Mouse (Mus musculus) heart, adult 2 months (tissue): ENCODE measurements at regions not wholly inside any gene's neighbourhood (a gene's known extent, or its start where the extent isn't known, plus 50 kb on each side); places are given as distances from the start of the nearest gene placed in this dataset.

Experiments
- DNase-seq, 2 experiments: peaks; one replicate each; pipeline ENCODE4 v3.0.0; 2021
- H3K27ac ChIP-seq: fragments of 200-600 bp; 2 replicates; pipeline ENCODE4 v1.8.1; 2022
- H3K27me3 ChIP-seq: fragments of 200-500 bp; 2 replicates; pipeline ENCODE4 v1.6.1; 2012; ENCODE audit warnings: mild to moderate bottlenecking, low read length, inconsistent platforms, mixed read lengths; ENCODE audit not compliant: control insufficient read depth, insufficient read depth
- H3K36me3 ChIP-seq: fragments of 200-500 bp; 2 replicates; pipeline ENCODE4 v1.6.1; 2012; ENCODE audit warnings: low read length, inconsistent platforms; ENCODE audit not compliant: control insufficient read depth, insufficient read depth
- H3K4me1 ChIP-seq: fragments of 200-500 bp; 2 replicates; pipeline ENCODE4 v1.6.1; 2011; ENCODE audit warnings: low read length; ENCODE audit not compliant: control insufficient read depth, insufficient read depth
- H3K4me3 ChIP-seq: fragments of 200-600 bp; 2 replicates; pipeline ENCODE4 v1.8.1; 2022
- H3K79me2 ChIP-seq: fragments of 200-500 bp; replicated peaks from 2 replicates; pipeline ENCODE4 v1.6.1; 2012; ENCODE audit warnings: mild to moderate bottlenecking, inconsistent platforms, low read length, moderate library complexity, mixed read lengths; ENCODE audit not compliant: control insufficient read depth, insufficient read depth
- H3K9ac ChIP-seq: fragments of 200-500 bp; 2 replicates; pipeline ENCODE4 v1.6.1; 2012; ENCODE audit warnings: low read depth, mild to moderate bottlenecking, control low read depth, inconsistent platforms, low read length, mixed read lengths
- CTCF ChIP-seq: fragments of 200-600 bp; IDR thresholded peaks from 2 replicates; pipeline ENCODE4 v1.8.1; 2022; ENCODE audit warnings: antibody characterized with exemption, mild to moderate bottlenecking, moderate library complexity
- EP300 ChIP-seq: fragments of 200-500 bp; IDR thresholded peaks from 2 replicates; pipeline ENCODE4 v1.6.1; 2011; ENCODE audit warnings: low read depth, low read length, control low read depth; ENCODE audit not compliant: insufficient read depth
- POLR2A ChIP-seq: fragments of 200-500 bp; IDR thresholded peaks from 2 replicates; pipeline ENCODE4 v1.6.1; 2011; ENCODE audit warnings: mild to moderate bottlenecking, low read depth, low read length, control low read depth; ENCODE audit not compliant: insufficient read depth
- WGBS: fragments of 180-500 bp; shearing (Covaris S2); methylation state at CpG from one replicate; pipeline ENCODE4 v1.1.7; 2018; 5-methylcytosine and 5-hydroxymethylcytosine counted together
- intact Hi-C: fragments of 180-260 bp; cut with DNase I; formaldehyde crosslinking; loops from one replicate; pipeline ENCODE4 v1.15.1; 2025

GRCm38 (mm10) chr11:111350028-111350427 is 284.1 kb downstream of the Kcnj2 start:
- WGBS, result 70% methylated on average over 4 of the region's 4 CpGs
- no peak overlapping the region for H3K9ac ChIP-seq
- H3K36me3 ChIP-seq, result no peaks in the 10 kb centered on the region
- intact Hi-C loops, result no loop called here
- H3K4me1 ChIP-seq, result no peaks in the 10 kb centered on the region
- TF ChIP-seq POLR2A, result no peak
- no peak for TF ChIP-seq CTCF
- TF ChIP-seq EP300, result no peak
- H3K79me2 ChIP-seq, result no peaks in the 10 kb centered on the region
- H3K27ac ChIP-seq, result no peak overlapping the region
- no peak for DNase-seq
- H3K4me3 ChIP-seq, result no peak overlapping the region
- no peaks in the 10 kb centered on the region for H3K27me3 ChIP-seq

GRCm38 (mm10) chr11:111363363-111363762 is 297.4 kb downstream of the Kcnj2 start:
- H3K27me3 ChIP-seq, result no peaks in the 10 kb centered on the region
- TF ChIP-seq EP300, result no peak
- TF ChIP-seq CTCF, result no peak
- TF ChIP-seq POLR2A, result no peak
- H3K27ac ChIP-seq, result no peak overlapping the region
- DNase-seq, result no peak
- intact Hi-C loops, result no loop called here
- H3K9ac ChIP-seq, result no peak overlapping the region
- WGBS, result 85% methylated on average over 1 of the region's 1 CpGs
- H3K36me3 ChIP-seq, result no peaks in the 10 kb centered on the region
- no peak overlapping the region for H3K4me3 ChIP-seq
- H3K4me1 ChIP-seq, result no peaks in the 10 kb centered on the region
- H3K79me2 ChIP-seq, result no peaks in the 10 kb centered on the region

GRCm38 (mm10) chr11:111377165-111377564 is 311.2 kb downstream of the Kcnj2 start:
- H3K9ac ChIP-seq, result no peak overlapping the region
- whole genome bisulfite sequencing, result 29% methylated on average over 4 of the region's 4 CpGs
- TF ChIP-seq POLR2A (no peak), EP300 (no peak), CTCF (no peak)
- no peak overlapping the region for H3K4me3 ChIP-seq
- H3K4me1 ChIP-seq, result no peaks in the 10 kb centered on the region; the same call in 1 of the 2 replicates
- no peak overlapping the region for H3K27ac ChIP-seq
- no peaks in the 10 kb centered on the region for H3K27me3 ChIP-seq
- no peak for DNase-seq
- intact Hi-C loops, result no loop called here
- H3K79me2 ChIP-seq, result no peaks in the 10 kb centered on the region
- H3K36me3 ChIP-seq, result no peaks in the 10 kb centered on the region

GRCm38 (mm10) chr11:111379842-111380241 is 313.9 kb downstream of the Kcnj2 start:
- no peaks in the 10 kb centered on the region for H3K27me3 ChIP-seq
- H3K36me3 ChIP-seq, result no peaks in the 10 kb centered on the region
- intact Hi-C loops, result no loop called here
- TF ChIP-seq EP300, result no peak
- TF ChIP-seq POLR2A, result no peak
- TF ChIP-seq CTCF, result no peak
- H3K79me2 ChIP-seq, result no peaks in the 10 kb centered on the region
- 54% methylated on average over 3 of the region's 3 CpGs for WGBS
- no peak overlapping the region for H3K9ac ChIP-seq
- H3K4me1 ChIP-seq, result no peaks in the 10 kb centered on the region; the same call in 1 of the 2 replicates
- H3K27ac ChIP-seq, result no peak overlapping the region
- no peak for DNase-seq
- H3K4me3 ChIP-seq, result no peak overlapping the region

GRCm38 (mm10) chr11:111398706-111399105 is 332.7 kb downstream of the Kcnj2 start:
- Histone ChIP-seq H3K36me3 (no peaks in the 10 kb centered on the region), H3K27ac (no peak overlapping the region), H3K27me3 (no peaks in the 10 kb centered on the region), H3K79me2 (no peaks in the 10 kb centered on the region), H3K4me3 (no peak overlapping the region), H3K9ac (no peak overlapping the region), H3K4me1 (no peaks in the 10 kb centered on the region)
- TF ChIP-seq CTCF (no peak), EP300 (no peak), POLR2A (no peak)
- 96% methylated on average over 1 of the region's 1 CpGs for WGBS
- intact Hi-C loops, result no loop called here
- no peak for DNase-seq

GRCm38 (mm10) chr11:111409266-111409665 is 343.3 kb downstream of the Kcnj2 start:
- WGBS, result 58% methylated on average over 2 of the region's 2 CpGs

More at GRCm38 (mm10) chr11:111409266-111409665, 343.3 kb downstream of the Kcnj2 start:
- H3K4me3 ChIP-seq, result no peak overlapping the region
- H3K27ac ChIP-seq, result no peak overlapping the region
- no peak for DNase-seq
- no peaks in the 10 kb centered on the region for H3K27me3 ChIP-seq
- intact Hi-C loops, result no loop called here
- TF ChIP-seq POLR2A, result no peak
- no peak for TF ChIP-seq EP300
- TF ChIP-seq CTCF, result no peak
- H3K79me2 ChIP-seq, result no peaks in the 10 kb centered on the region
- no peaks in the 10 kb centered on the region for H3K36me3 ChIP-seq
- no peak overlapping the region for H3K9ac ChIP-seq
- no peaks in the 10 kb centered on the region for H3K4me1 ChIP-seq
